Mouse (Mus musculus) stomach, embryonic 14.5 days (tissue): Measurements from ENCODE around the gene Chrm5. TPM values are rescaled to one million over a fixed set of nuclear protein-coding genes. Genes with fewer than 3 reads are reported as not detected.
"Not testable (repeated sequence)": the region's sequence is repeated elsewhere in the genome, so short reads cannot be mapped to it uniquely, and the experiment has no call there.

ENCODE experiments used
- ATAC-seq: fragments of 200-750 bp; cut with Nextera tagmentation; 2 replicates; pipeline ENCODE4 v1.8.0; 2017; ENCODE audit warnings: low read depth, moderate TSS enrichment; ENCODE audit not compliant: insufficient number of reproducible peaks, insufficient read depth, low FRiP score
- H3K27ac ChIP-seq: fragments of 300-500 bp; sonication (generic); 2 replicates; pipeline ENCODE4 v1.5.1; 2014; ENCODE audit warnings: mild to moderate bottlenecking, low read length, moderate library complexity, mixed read lengths
- H3K27me3 ChIP-seq: fragments of 300-500 bp; sonication (generic); 2 replicates; pipeline ENCODE4 v1.6.1; 2014; ENCODE audit warnings: low read length, control low read depth, mixed read lengths; ENCODE audit not compliant: control insufficient read depth, insufficient read depth
- H3K36me3 ChIP-seq: fragments of 300-500 bp; sonication (generic); 2 replicates; pipeline ENCODE4 v1.6.1; 2014; ENCODE audit warnings: mild to moderate bottlenecking, control low read depth, low read length, moderate library complexity, mixed read lengths; ENCODE audit not compliant: control insufficient read depth, insufficient read depth
- H3K4me1 ChIP-seq: fragments of 300-500 bp; sonication (generic); 2 replicates; pipeline ENCODE4 v1.6.1; 2014; ENCODE audit warnings: low read length, control low read depth, mixed read lengths; ENCODE audit not compliant: control insufficient read depth, insufficient read depth
- H3K4me2 ChIP-seq: fragments of 300-500 bp; sonication (generic); replicated peaks from 2 replicates; pipeline ENCODE4 v1.6.1; 2014; ENCODE audit warnings: low read depth, low read length, control low read depth
- H3K4me3 ChIP-seq: fragments of 300-500 bp; sonication (generic); 2 replicates; pipeline ENCODE4 v1.5.1; 2014; ENCODE audit warnings: low read depth, low read length, control low read depth
- H3K9ac ChIP-seq: fragments of 300-500 bp; sonication (generic); replicated peaks from 2 replicates; pipeline ENCODE4 v1.6.1; 2014; ENCODE audit warnings: low read depth, mild to moderate bottlenecking, control low read depth, low read length, moderate library complexity, mixed read lengths
- H3K9me3 ChIP-seq: fragments of 300-500 bp; sonication (generic); 2 replicates; pipeline ENCODE4 v1.6.1; 2016; ENCODE audit warnings: low read depth, low read length, control low read depth; ENCODE audit not compliant: control insufficient read depth
- WGBS: fragments of 180-500 bp; shearing (Covaris S2); extraction: QIAGEN DNeasy Blood & Tissue Kit; methylation state at CpG from one replicate; pipeline ENCODE4 v1.1.7; 2014; 5-methylcytosine and 5-hydroxymethylcytosine counted together
- polyA plus RNA-seq: library from polyadenylated mRNA; unstranded; fragments of >200 nt; fragmentation: Nextera tagmentation; extraction: Ambion mirVana; gene quantifications from 2 replicates; pipeline ENCODE4 v1.2.1, GENCODE M21; 2014

Gene Chrm5
- polyA plus RNA-seq, 1 experiment from 2014 or later: not detected

GRCm38 (mm10) chr2:112448510-112449059 is 32.0 kb downstream of the Chrm5 start:
- H3K4me2 ChIP-seq: no peak overlapping the region
- no peak overlapping the region for H3K4me3 ChIP-seq
- H3K36me3 ChIP-seq: no peaks in the 10 kb centered on the region
- H3K9ac ChIP-seq: no peak overlapping the region
- no peaks in the 10 kb centered on the region for H3K9me3 ChIP-seq
- ATAC-seq: no peak
- no peak overlapping the region for H3K27ac ChIP-seq
- no peaks in the 10 kb centered on the region for H3K27me3 ChIP-seq
- H3K4me1 ChIP-seq: no peaks in the 10 kb centered on the region

GRCm38 (mm10) chr2:112448046-112448445 is 32.5 kb downstream of the Chrm5 start:
- 76% methylated on average over 4 of the region's 4 CpGs for WGBS
- not testable (repeated sequence) for H3K4me3 ChIP-seq, H3K4me2 ChIP-seq, ATAC-seq, H3K9me3 ChIP-seq, H3K9ac ChIP-seq, H3K4me1 ChIP-seq, H3K27ac ChIP-seq, H3K27me3 ChIP-seq, H3K36me3 ChIP-seq

- Histone ChIP-seq H3K27me3 (no peaks in the 10 kb centered on the region), H3K9ac (no peak overlapping the region), H3K4me1 (no peaks in the 10 kb centered on the region), H3K36me3 (no peaks in the 10 kb centered on the region), H3K9me3 (no peaks in the 10 kb centered on the region), H3K4me3 (no peak overlapping the region), H3K4me2 (no peak overlapping the region), H3K27ac (no peak overlapping the region)
- ATAC-seq: no peak
Observed at GRCm38 (mm10) chr2:112445511-112445910, 35.1 kb downstream of the Chrm5 start.

GRCm38 (mm10) chr2:112443491-112443890 is 37.1 kb downstream of the Chrm5 start:
- Histone ChIP-seq H3K36me3 (no peaks in the 10 kb centered on the region), H3K4me1 (no peaks in the 10 kb centered on the region), H3K27ac (no peak overlapping the region), H3K9ac (no peak overlapping the region), H3K4me3 (no peak overlapping the region), H3K9me3 (no peaks in the 10 kb centered on the region), H3K4me2 (no peak overlapping the region), H3K27me3 (no peaks in the 10 kb centered on the region)
- WGBS: 65% methylated on average over 2 of the region's 2 CpGs
- no peak for ATAC-seq

GRCm38 (mm10) chr2:112437589-112437988 is 43.0 kb downstream of the Chrm5 start:
- Histone ChIP-seq H3K4me3 (no peak overlapping the region), H3K9ac (no peak overlapping the region), H3K27me3 (no peaks in the 10 kb centered on the region), H3K27ac (no peak overlapping the region), H3K4me1 (no peaks in the 10 kb centered on the region), H3K4me2 (no peak overlapping the region), H3K36me3 (no peaks in the 10 kb centered on the region), H3K9me3 (no peaks in the 10 kb centered on the region)
- 90% methylated on average over 2 of the region's 2 CpGs for WGBS
- no peak for ATAC-seq

- WGBS: 69% methylated on average over 4 of the region's 4 CpGs
Observed at GRCm38 (mm10) chr2:112436292-112436691, 44.3 kb downstream of the Chrm5 start.

GRCm38 (mm10) chr2:112433359-112433758 is 47.2 kb downstream of the Chrm5 start:
- no peak overlapping the region for H3K4me3 ChIP-seq
- no peak for ATAC-seq
- no peak overlapping the region for H3K9ac ChIP-seq
- H3K9me3 ChIP-seq: no peaks in the 10 kb centered on the region
- WGBS: 52% methylated on average over 2 of the region's 2 CpGs
- H3K4me2 ChIP-seq: no peak overlapping the region
- H3K4me1 ChIP-seq: no peaks in the 10 kb centered on the region
- H3K27ac ChIP-seq: no peak overlapping the region
- H3K36me3 ChIP-seq: no peaks in the 10 kb centered on the region
- no peaks in the 10 kb centered on the region for H3K27me3 ChIP-seq

More at GRCm38 (mm10) chr2:112436292-112436691, 44.3 kb downstream of the Chrm5 start:
- ATAC-seq: no peak
- H3K27ac ChIP-seq: no peak overlapping the region
- no peak overlapping the region for H3K4me3 ChIP-seq
- H3K27me3 ChIP-seq: no peaks in the 10 kb centered on the region
- no peaks in the 10 kb centered on the region for H3K9me3 ChIP-seq
- H3K9ac ChIP-seq: no peak overlapping the region
- no peaks in the 10 kb centered on the region for H3K36me3 ChIP-seq
- H3K4me2 ChIP-seq: no peak overlapping the region
- H3K4me1 ChIP-seq: no peaks in the 10 kb centered on the region

- no peaks in the 10 kb centered on the region for H3K9me3 ChIP-seq
- 90% methylated on average over 2 of the region's 2 CpGs for WGBS
- H3K36me3 ChIP-seq: no peaks in the 10 kb centered on the region
- H3K27me3 ChIP-seq: no peaks in the 10 kb centered on the region
- H3K27ac ChIP-seq: no peak overlapping the region
- no peak overlapping the region for H3K9ac ChIP-seq
- no peak overlapping the region for H3K4me2 ChIP-seq
- ATAC-seq: no peak
- H3K4me1 ChIP-seq: no peaks in the 10 kb centered on the region
- H3K4me3 ChIP-seq: no peak overlapping the region
Observed at GRCm38 (mm10) chr2:112432523-112432922, 48.0 kb downstream of the Chrm5 start.

- no peak for ATAC-seq
- no peaks in the 10 kb centered on the region for H3K27me3 ChIP-seq
- no peak overlapping the region for H3K4me3 ChIP-seq
- H3K9ac ChIP-seq: no peak overlapping the region
- H3K4me1 ChIP-seq: no peaks in the 10 kb centered on the region
- no peak overlapping the region for H3K4me2 ChIP-seq
- no peaks in the 10 kb centered on the region for H3K9me3 ChIP-seq
- WGBS: 35% methylated on average over 5 of the region's 5 CpGs
- no peaks in the 10 kb centered on the region for H3K36me3 ChIP-seq
- no peak overlapping the region for H3K27ac ChIP-seq
Observed at GRCm38 (mm10) chr2:112430403-112430802, 50.2 kb downstream of the Chrm5 start.
